Mouse (Mus musculus): ENCODE results near the gene Irf2bpl. TPM values are rescaled to one million over a fixed set of nuclear protein-coding genes. Genes with fewer than 3 reads are reported as not detected.
A peak's percentile ranks its signal among the peaks of the same experiment; 100 is the strongest.

The Irf2bpl gene
- polyA plus RNA-seq, 1 experiment from 2014 or later: 2.8 TPM

DNA sequence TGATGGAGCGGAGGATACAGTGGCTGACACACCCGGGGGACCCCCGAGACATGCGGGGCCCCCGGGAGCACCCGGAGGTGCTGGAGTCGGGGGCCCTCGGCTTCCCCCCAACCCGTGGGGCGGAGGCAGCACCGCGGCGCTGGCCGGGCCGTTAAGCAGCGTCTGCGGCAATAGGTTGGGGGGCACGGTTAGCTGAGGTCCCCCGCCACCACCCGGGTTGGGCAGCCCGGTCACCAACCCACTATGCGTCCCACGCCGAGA is 1.6 kb downstream of the Irf2bpl start:
- 1% methylated on average over 24 of the region's 24 CpGs for WGBS (ENCODE audit: insufficient replicate concordance)
- Histone ChIP-seq H3K27me3 (peaks cover 96% of the 10 kb centered on the region), H3K4me3 (replicated peaks) (peak overlapping the region; percentile 60), H3K4me2 (peak overlapping the region; percentile 70), H3K9me3 (replicated peaks) (no peaks in the 10 kb centered on the region), H3K9ac (peak overlapping the region; percentile 51), H3K36me3 (replicated peaks) (no peaks in the 10 kb centered on the region), H3K27ac (replicated peaks) (no peak overlapping the region), H3K4me1 (replicated peaks) (peaks cover 53% of the 10 kb centered on the region)
- ATAC-seq (ENCODE audit: insufficient read depth): no peak

- WGBS (ENCODE audit: insufficient replicate concordance): 2% methylated on average over 59 of the region's 59 CpGs
- Histone ChIP-seq H3K27ac (replicated peaks) (no peak overlapping the region), H3K4me2 (peak overlapping the region; percentile 70), H3K27me3 (peaks cover 92% of the 10 kb centered on the region), H3K9me3 (replicated peaks) (no peaks in the 10 kb centered on the region), H3K4me3 (replicated peaks) (peak overlapping the region; percentile 60), H3K36me3 (replicated peaks) (no peaks in the 10 kb centered on the region), H3K4me1 (replicated peaks) (peaks cover 50% of the 10 kb centered on the region), H3K9ac (peak overlapping the region; percentile 51; the same call in 1 of the 2 replicates)
- no peak for ATAC-seq (ENCODE audit: insufficient read depth)
Measured at GRCm38 (mm10) chr12:86882279-86883018, 2.1 kb downstream of the Irf2bpl start.

DNA sequence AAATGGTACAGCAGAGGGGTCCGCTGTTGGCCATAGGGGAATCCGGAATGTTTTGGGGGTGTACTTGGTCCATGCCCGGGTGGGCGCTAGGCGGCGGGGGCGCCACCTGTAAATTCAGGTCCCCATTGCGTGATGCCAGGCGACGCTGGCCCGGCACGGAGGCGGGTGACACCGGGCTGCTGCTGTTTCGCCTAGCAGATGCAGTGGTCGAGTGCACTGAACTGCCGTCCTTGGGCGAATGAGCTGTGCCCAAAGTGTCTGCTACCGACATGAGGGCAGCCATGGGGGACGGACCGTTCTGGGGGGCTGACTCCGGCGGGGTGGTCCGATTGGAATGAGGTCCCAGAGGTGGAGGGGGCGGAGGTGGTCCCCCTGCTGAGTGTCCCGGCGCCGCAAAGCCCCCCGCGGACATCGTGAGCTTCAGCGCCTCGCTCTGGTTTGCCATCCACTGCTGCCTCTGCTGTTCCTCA is 2.8 kb downstream of the Irf2bpl start:
- Histone ChIP-seq H3K4me1 (replicated peaks) (peaks cover 47% of the 10 kb centered on the region), H3K27me3 (peaks cover 86% of the 10 kb centered on the region), H3K9ac (no peak overlapping the region), H3K4me2 (peak overlapping the region; percentile 70), H3K9me3 (replicated peaks) (no peaks in the 10 kb centered on the region), H3K4me3 (replicated peaks) (peak overlapping the region; percentile 60), H3K27ac (replicated peaks) (no peak overlapping the region), H3K36me3 (replicated peaks) (no peaks in the 10 kb centered on the region)
- no peak for ATAC-seq (ENCODE audit: insufficient read depth)
- WGBS (ENCODE audit: insufficient replicate concordance): 26% methylated on average over 33 of the region's 33 CpGs

DNA sequence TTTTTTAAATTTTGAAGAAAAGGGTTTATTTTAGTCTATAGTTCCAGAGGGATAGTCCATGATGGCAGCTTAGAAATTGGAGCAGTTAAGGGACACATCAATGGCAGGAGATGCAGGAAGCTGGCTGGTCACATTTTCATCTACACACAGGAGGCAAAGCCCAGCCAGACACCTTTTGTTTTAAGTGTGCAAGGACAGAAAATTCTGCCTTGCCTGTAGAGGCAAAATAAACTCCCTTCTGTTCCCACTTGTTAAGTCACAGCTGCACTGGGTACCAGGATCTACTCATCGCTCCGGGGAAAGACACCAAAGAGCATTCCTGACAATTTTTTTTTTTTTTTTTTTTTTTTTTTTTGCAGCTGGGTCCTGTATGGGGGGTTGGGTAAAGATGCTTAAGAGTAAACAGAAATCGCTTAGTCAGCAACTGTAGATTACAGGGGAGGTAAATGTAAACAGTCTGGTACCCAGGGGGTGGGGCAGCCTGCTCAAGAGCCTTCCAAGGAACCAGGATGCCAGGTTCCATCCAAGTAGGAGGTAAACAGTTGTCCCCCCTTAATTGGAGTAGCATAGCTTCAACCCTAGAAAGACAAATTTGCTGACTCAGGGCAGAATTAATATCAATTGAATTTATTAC is 4.4 kb downstream of the Irf2bpl start:
- Histone ChIP-seq H3K27ac (replicated peaks) (no peak overlapping the region), H3K9me3 (replicated peaks) (no peaks in the 10 kb centered on the region), H3K36me3 (replicated peaks) (no peaks in the 10 kb centered on the region), H3K4me2 (no peak overlapping the region), H3K4me3 (replicated peaks) (no peak overlapping the region), H3K4me1 (replicated peaks) (peaks cover 36% of the 10 kb centered on the region; the same call in 1 of the 2 replicates), H3K9ac (no peak overlapping the region), H3K27me3 (peaks cover 72% of the 10 kb centered on the region)
- ATAC-seq (ENCODE audit: insufficient read depth): no peak
- 70% methylated on average over 3 of the region's 3 CpGs for WGBS (ENCODE audit: insufficient replicate concordance)

- Histone ChIP-seq H3K4me3 (replicated peaks) (no peak overlapping the region), H3K36me3 (replicated peaks) (no peaks in the 10 kb centered on the region), H3K9me3 (replicated peaks) (no peaks in the 10 kb centered on the region), H3K4me1 (replicated peaks) (peaks cover 33% of the 10 kb centered on the region; the same call in 1 of the 2 replicates), H3K27ac (replicated peaks) (no peak overlapping the region), H3K4me2 (no peak overlapping the region), H3K9ac (no peak overlapping the region), H3K27me3 (peaks cover 66% of the 10 kb centered on the region)
- ATAC-seq (ENCODE audit: insufficient read depth): no peak
- WGBS (ENCODE audit: insufficient replicate concordance): 48% methylated on average over 6 of the region's 6 CpGs
Measured at GRCm38 (mm10) chr12:86879446-86880085, 5.0 kb downstream of the Irf2bpl start.

DNA sequence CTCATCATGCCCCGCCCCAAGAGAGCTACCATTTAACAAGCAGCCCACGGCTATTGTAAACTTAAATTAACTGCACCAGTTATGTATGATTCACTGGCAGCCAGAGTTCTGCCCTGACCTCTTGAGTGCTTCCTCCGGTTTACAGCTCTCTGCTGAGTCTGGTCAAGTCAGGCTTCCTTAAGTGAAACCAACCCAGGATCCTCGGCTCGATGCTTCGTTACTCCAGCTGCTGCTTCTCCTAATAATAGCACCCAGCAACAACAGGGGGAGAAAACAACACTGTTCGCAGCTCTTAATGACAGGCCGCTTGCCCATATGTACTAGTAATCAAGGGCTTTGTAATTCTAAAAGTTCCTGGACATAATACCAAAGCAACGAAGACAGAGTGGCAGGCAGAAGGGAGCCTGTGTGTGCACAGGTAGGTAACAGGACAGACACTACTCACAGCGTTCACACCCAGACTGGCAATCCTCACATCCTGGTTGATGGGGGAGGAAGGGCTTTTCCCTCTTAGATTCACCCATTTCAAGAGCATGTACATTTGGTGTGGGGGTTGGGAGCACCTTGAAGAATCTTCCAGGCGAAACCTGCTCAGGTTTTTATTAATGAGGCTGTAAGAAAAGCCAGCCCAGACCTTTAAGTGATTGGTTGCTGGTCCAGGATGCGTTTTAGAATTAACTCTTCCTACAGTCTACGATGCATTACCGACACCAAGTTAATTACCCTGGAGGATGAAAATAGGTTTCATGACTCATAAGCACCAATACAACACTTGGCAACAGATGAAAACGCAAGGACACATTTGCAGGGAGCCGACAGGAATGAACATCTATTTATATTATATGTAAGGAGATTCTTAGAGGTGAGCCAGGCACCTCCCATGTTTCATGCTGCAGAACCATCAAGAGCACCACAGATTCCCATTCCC is 5.9 kb downstream of the Irf2bpl start:
- no peaks in the 10 kb centered on the region for H3K36me3 ChIP-seq (replicated peaks)
- no peak overlapping the region for H3K9ac ChIP-seq
- no peaks in the 10 kb centered on the region for H3K9me3 ChIP-seq (replicated peaks)
- no peak overlapping the region for H3K4me2 ChIP-seq
- ATAC-seq (ENCODE audit: insufficient read depth): no peak
- peaks cover 24% of the 10 kb centered on the region; the same call in 1 of the 2 replicates for H3K4me1 ChIP-seq (replicated peaks)
- no peak overlapping the region for H3K27ac ChIP-seq (replicated peaks)
- H3K4me3 ChIP-seq (replicated peaks): no peak overlapping the region
- peaks cover 57% of the 10 kb centered on the region for H3K27me3 ChIP-seq
- WGBS (ENCODE audit: insufficient replicate concordance): 55% methylated on average over 16 of the region's 16 CpGs

DNA sequence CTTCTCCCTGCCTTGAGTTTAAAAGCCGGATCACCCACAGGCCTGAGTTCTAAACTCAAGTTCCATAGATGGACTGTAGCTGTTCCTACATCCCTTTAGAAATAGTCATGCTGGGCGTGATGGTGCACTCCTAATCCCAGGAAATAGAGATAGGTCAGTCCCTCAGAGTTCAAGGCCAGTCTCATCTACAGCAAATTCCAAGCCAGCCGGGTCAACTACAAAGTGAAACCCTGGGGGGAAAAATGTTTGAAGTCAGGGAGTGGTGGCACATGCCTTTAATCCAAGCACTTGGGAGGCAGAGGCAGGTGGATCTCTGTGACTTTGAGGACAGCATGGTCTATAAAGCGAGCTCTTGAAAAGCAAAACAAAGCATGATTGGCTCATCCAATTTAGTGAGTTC is 7.6 kb downstream of the Irf2bpl start:
- 58% methylated on average over 4 of the region's 4 CpGs for WGBS (ENCODE audit: insufficient replicate concordance)

GRCm38 (mm10) chr12:86876116-86876515 is 8.5 kb downstream of the Irf2bpl start:
- H3K4me1 ChIP-seq (replicated peaks): peaks cover 9% of the 10 kb centered on the region; the same call in 1 of the 2 replicates
- H3K4me2 ChIP-seq: no peak overlapping the region
- no peak for ATAC-seq (ENCODE audit: insufficient read depth)
- WGBS (ENCODE audit: insufficient replicate concordance): 56% methylated on average over 5 of the region's 5 CpGs
- no peaks in the 10 kb centered on the region for H3K9me3 ChIP-seq (replicated peaks)
- H3K27ac ChIP-seq (replicated peaks): no peak overlapping the region
- no peaks in the 10 kb centered on the region for H3K36me3 ChIP-seq (replicated peaks)
- H3K9ac ChIP-seq: no peak overlapping the region
- peaks cover 33% of the 10 kb centered on the region for H3K27me3 ChIP-seq
- no peak overlapping the region for H3K4me3 ChIP-seq (replicated peaks)

More for the DNA sequence above, 7.6 kb downstream of the Irf2bpl start:
- Histone ChIP-seq H3K9me3 (replicated peaks) (no peaks in the 10 kb centered on the region), H3K27me3 (peaks cover 40% of the 10 kb centered on the region), H3K9ac (no peak overlapping the region), H3K4me2 (no peak overlapping the region), H3K4me1 (replicated peaks) (peaks cover 12% of the 10 kb centered on the region; the same call in 1 of the 2 replicates), H3K36me3 (replicated peaks) (no peaks in the 10 kb centered on the region), H3K4me3 (replicated peaks) (no peak overlapping the region), H3K27ac (replicated peaks) (no peak overlapping the region)
- ATAC-seq (ENCODE audit: insufficient read depth): no peak

- no peak overlapping the region for H3K27ac ChIP-seq (replicated peaks)
- 65% methylated on average over 9 of the region's 9 CpGs for WGBS (ENCODE audit: insufficient replicate concordance)
- H3K9ac ChIP-seq: no peak overlapping the region
- H3K4me2 ChIP-seq: no peak overlapping the region
- no peaks in the 10 kb centered on the region for H3K9me3 ChIP-seq (replicated peaks)
- no peaks in the 10 kb centered on the region for H3K36me3 ChIP-seq (replicated peaks)
- H3K4me1 ChIP-seq (replicated peaks): peaks cover 3% of the 10 kb centered on the region; the same call in 1 of the 2 replicates
- H3K4me3 ChIP-seq (replicated peaks): no peak overlapping the region
- peaks cover 3% of the 10 kb centered on the region; the same call in 1 of the 2 replicates for H3K27me3 ChIP-seq
- ATAC-seq (ENCODE audit: insufficient read depth): 0 out of 2 replicates have a peak, but pooled peaks have one; percentile 15
Measured at GRCm38 (mm10) chr12:86872335-86873040, 12.1 kb downstream of the Irf2bpl start.
